Mouse (Mus musculus): ENCODE data around the gene B3galnt1.
"Not testable (repeated sequence)": the region's sequence is repeated elsewhere in the genome, so short reads cannot be mapped to it uniquely, and the experiment has no call there.

DNA sequence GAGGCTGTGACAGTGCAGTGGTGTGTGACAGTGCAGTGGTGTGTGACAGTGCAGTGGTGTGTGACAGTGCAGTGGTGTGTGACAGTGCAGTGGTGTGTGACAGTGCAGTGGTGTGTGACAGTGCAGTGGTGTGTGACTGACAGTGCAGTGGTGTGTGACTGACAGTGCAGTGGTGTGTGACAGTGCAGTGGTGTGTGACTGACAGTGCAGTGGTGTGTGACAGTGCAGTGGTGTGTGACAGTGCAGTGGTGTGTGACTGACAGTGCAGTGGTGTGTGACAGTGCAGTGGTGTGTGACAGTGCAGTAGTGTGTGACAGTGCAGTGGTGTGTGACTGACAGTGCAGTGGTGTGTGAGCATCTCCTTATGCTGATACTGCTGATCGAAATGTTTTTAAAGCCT is 33.2 kb downstream of the B3galnt1 start:
- TF ChIP-seq CTCF, EP300 (IDR thresholded peaks at IDR 0.05): not testable (repeated sequence)
